Mouse (Mus musculus): ENCODE results near the gene Dglucy. TPM values are rescaled to one million over a fixed set of nuclear protein-coding genes. Genes with fewer than 3 reads are reported as not detected.

The Dglucy gene
- total RNA-seq, 1 experiment: 6.2 TPM

- DNase-seq (ENCODE audit: low read depth, low spot score): no peak
- H3K4me1 ChIP-seq (ENCODE audit: control insufficient read depth in 2 of 2, insufficient read depth in 2 of 2, low read length in 2 of 2, poor library complexity in 1 of 2): peaks cover 0 to 2% of the 10 kb centered on the region in 2 experiments; a peak in 1 of 4 replicates
- no peak overlapping the region for H3K4me3 ChIP-seq (ENCODE audit: insufficient read depth in 1 of 2, low read depth in 1 of 2, low read length in 2 of 2, poor library complexity in 1 of 2, severe bottlenecking in 1 of 2)
- in situ Hi-C loops (cut with MboI; ENCODE audit: low sequenced_read_pairs in 2 of 2, unreplicated experiment in 2 of 2): no loop called here
- H3K9me3 ChIP-seq (ENCODE audit: control insufficient read depth, insufficient read depth, low read depth, low read length): no peaks in the 10 kb centered on the region
- no peak overlapping the region for H3K9ac ChIP-seq (ENCODE audit: insufficient read depth, low read depth, low read length, poor library complexity, severe bottlenecking)
- H3K36me3 ChIP-seq (ENCODE audit: control insufficient read depth, insufficient read depth, low read length, poor library complexity, severe bottlenecking): no peaks in the 10 kb centered on the region
- no peak overlapping the region for H3K27ac ChIP-seq (ENCODE audit: insufficient read depth, low read depth, low read length, poor library complexity, severe bottlenecking)
- no peak for TF ChIP-seq CHD2 (IDR thresholded peaks at IDR 0.05; ENCODE audit: low read depth, low read length)
- no peak for TF ChIP-seq MAFK (IDR thresholded peaks at IDR 0.05; ENCODE audit: insufficient read depth, low read depth, low read length)
- TF ChIP-seq HCFC1 (IDR thresholded peaks at IDR 0.05; ENCODE audit: borderline replicate concordance, insufficient read depth, low read length): no peak
- no peak for TF ChIP-seq ZC3H11A (IDR thresholded peaks at IDR 0.05; ENCODE audit: borderline replicate concordance, low read depth, low read length)
- no peak for TF ChIP-seq ZNF384 (IDR thresholded peaks at IDR 0.05; ENCODE audit: low read depth, low read length)
Observed at GRCm38 (mm10) chr12:100897736-100898650, 119.1 kb downstream of the Dglucy start.

- in situ Hi-C loops (cut with MboI; ENCODE audit: low sequenced_read_pairs in 2 of 2, unreplicated experiment in 2 of 2): no loop called here
- Histone ChIP-seq H3K27ac (ENCODE audit: insufficient read depth, low read depth, low read length, poor library complexity, severe bottlenecking) (no peak overlapping the region), H3K4me3 (ENCODE audit: insufficient read depth in 1 of 2, low read depth in 1 of 2, low read length in 2 of 2, poor library complexity in 1 of 2, severe bottlenecking in 1 of 2) (peak overlapping the region; percentile 58 to 60), H3K9ac (ENCODE audit: insufficient read depth, low read depth, low read length, poor library complexity, severe bottlenecking) (peak overlapping the region; percentile 13; the same call in 1 of the 2 replicates), H3K9me3 (ENCODE audit: control insufficient read depth, insufficient read depth, low read depth, low read length) (no peaks in the 10 kb centered on the region), H3K36me3 (ENCODE audit: control insufficient read depth, insufficient read depth, low read length, poor library complexity, severe bottlenecking) (no peaks in the 10 kb centered on the region), H3K4me1 (ENCODE audit: control insufficient read depth in 2 of 2, insufficient read depth in 2 of 2, low read length in 2 of 2, poor library complexity in 1 of 2) (peaks cover 0 to 2% of the 10 kb centered on the region in 2 experiments; a peak in 1 of 4 replicates)
- TF ChIP-seq HCFC1 (IDR thresholded peaks at IDR 0.05; ENCODE audit: borderline replicate concordance, insufficient read depth, low read length) (no peak), CHD2 (IDR thresholded peaks at IDR 0.05; ENCODE audit: low read depth, low read length) (no peak), ZNF384 (IDR thresholded peaks at IDR 0.05; ENCODE audit: low read depth, low read length) (no peak), ZC3H11A (IDR thresholded peaks at IDR 0.05; ENCODE audit: borderline replicate concordance, low read depth, low read length) (no peak), MAFK (IDR thresholded peaks at IDR 0.05; ENCODE audit: insufficient read depth, low read depth, low read length) (no peak)
- no peak for DNase-seq (ENCODE audit: low read depth, low spot score)
Observed at GRCm38 (mm10) chr12:100899111-100899640, 120.3 kb downstream of the Dglucy start.

DNA sequence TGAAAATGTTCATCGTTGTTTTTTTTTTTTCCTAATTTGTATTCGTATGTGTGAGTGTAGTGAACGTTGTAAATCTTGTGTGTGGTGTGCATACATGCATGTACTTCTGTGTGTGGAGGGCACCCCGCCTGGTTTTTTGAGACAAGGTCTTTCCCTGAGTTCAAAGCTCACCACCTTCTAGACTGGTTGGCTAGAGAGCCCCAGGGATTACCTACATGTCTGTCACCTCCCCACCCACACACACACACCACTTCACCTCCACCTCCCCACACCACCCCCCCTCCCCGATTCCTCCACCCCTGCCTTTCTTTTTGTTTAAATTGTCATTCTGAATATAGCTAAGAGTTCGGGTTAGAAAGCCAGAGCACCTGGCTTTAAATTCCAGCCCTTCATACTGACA lies 122.0 kb downstream of the Dglucy start:
- H3K4me3 ChIP-seq (ENCODE audit: insufficient read depth in 1 of 2, low read depth in 1 of 2, low read length in 2 of 2, poor library complexity in 1 of 2, severe bottlenecking in 1 of 2): no peak overlapping the region
- in situ Hi-C loops (cut with MboI; ENCODE audit: low sequenced_read_pairs in 2 of 2, unreplicated experiment in 2 of 2): no loop called here
- no peak for DNase-seq (ENCODE audit: low read depth, low spot score)
- peaks cover 0 to 2% of the 10 kb centered on the region in 2 experiments; a peak in 1 of 4 replicates for H3K4me1 ChIP-seq (ENCODE audit: control insufficient read depth in 2 of 2, insufficient read depth in 2 of 2, low read length in 2 of 2, poor library complexity in 1 of 2)
- no peak overlapping the region for H3K9ac ChIP-seq (ENCODE audit: insufficient read depth, low read depth, low read length, poor library complexity, severe bottlenecking)
- TF ChIP-seq ZC3H11A (IDR thresholded peaks at IDR 0.05; ENCODE audit: borderline replicate concordance, low read depth, low read length): no peak
- no peak for TF ChIP-seq ZNF384 (IDR thresholded peaks at IDR 0.05; ENCODE audit: low read depth, low read length)
- no peak for TF ChIP-seq CHD2 (IDR thresholded peaks at IDR 0.05; ENCODE audit: low read depth, low read length)
- TF ChIP-seq MAFK (IDR thresholded peaks at IDR 0.05; ENCODE audit: insufficient read depth, low read depth, low read length): no peak
- TF ChIP-seq HCFC1 (IDR thresholded peaks at IDR 0.05; ENCODE audit: borderline replicate concordance, insufficient read depth, low read length): no peak
- H3K9me3 ChIP-seq (ENCODE audit: control insufficient read depth, insufficient read depth, low read depth, low read length): no peaks in the 10 kb centered on the region
- no peaks in the 10 kb centered on the region for H3K36me3 ChIP-seq (ENCODE audit: control insufficient read depth, insufficient read depth, low read length, poor library complexity, severe bottlenecking)
- no peak overlapping the region for H3K27ac ChIP-seq (ENCODE audit: insufficient read depth, low read depth, low read length, poor library complexity, severe bottlenecking)

DNA sequence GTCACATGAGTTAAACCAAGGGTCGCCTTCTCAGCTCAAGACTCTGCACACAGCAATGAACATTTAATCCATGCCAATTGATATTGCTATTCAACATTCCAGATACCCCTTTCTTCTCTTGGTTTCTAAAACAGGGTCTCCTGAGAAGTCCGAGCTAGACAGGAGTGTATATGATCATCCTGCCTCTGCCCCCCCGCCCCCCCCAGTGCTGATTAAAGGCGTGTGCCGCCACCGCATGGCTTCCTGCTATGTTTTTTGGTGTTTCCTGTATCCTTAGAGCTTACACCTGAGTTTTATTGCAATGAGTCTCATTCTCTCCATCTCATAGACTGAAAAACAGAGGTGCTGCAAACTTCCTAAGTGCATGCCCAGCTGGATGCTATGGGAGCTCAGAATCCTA lies 122.5 kb downstream of the Dglucy start:
- no peak overlapping the region for H3K4me3 ChIP-seq (ENCODE audit: insufficient read depth in 1 of 2, low read depth in 1 of 2, low read length in 2 of 2, poor library complexity in 1 of 2, severe bottlenecking in 1 of 2)
- in situ Hi-C loops (cut with MboI; ENCODE audit: low sequenced_read_pairs in 2 of 2, unreplicated experiment in 2 of 2): no loop called here
- TF ChIP-seq HCFC1 (IDR thresholded peaks at IDR 0.05; ENCODE audit: borderline replicate concordance, insufficient read depth, low read length) (no peak), ZNF384 (IDR thresholded peaks at IDR 0.05; ENCODE audit: low read depth, low read length) (no peak), MAFK (IDR thresholded peaks at IDR 0.05; ENCODE audit: insufficient read depth, low read depth, low read length) (no peak), ZC3H11A (IDR thresholded peaks at IDR 0.05; ENCODE audit: borderline replicate concordance, low read depth, low read length) (no peak), CHD2 (IDR thresholded peaks at IDR 0.05; ENCODE audit: low read depth, low read length) (no peak)

More for the DNA sequence above, 122.5 kb downstream of the Dglucy start:
- H3K27ac ChIP-seq (ENCODE audit: insufficient read depth, low read depth, low read length, poor library complexity, severe bottlenecking): no peak overlapping the region
- H3K36me3 ChIP-seq (ENCODE audit: control insufficient read depth, insufficient read depth, low read length, poor library complexity, severe bottlenecking): no peaks in the 10 kb centered on the region
- no peak for DNase-seq (ENCODE audit: low read depth, low spot score)
- peaks cover 0 to 2% of the 10 kb centered on the region in 2 experiments; a peak in 1 of 4 replicates for H3K4me1 ChIP-seq (ENCODE audit: control insufficient read depth in 2 of 2, insufficient read depth in 2 of 2, low read length in 2 of 2, poor library complexity in 1 of 2)
- H3K9me3 ChIP-seq (ENCODE audit: control insufficient read depth, insufficient read depth, low read depth, low read length): no peaks in the 10 kb centered on the region
- no peak overlapping the region for H3K9ac ChIP-seq (ENCODE audit: insufficient read depth, low read depth, low read length, poor library complexity, severe bottlenecking)
